Mouse (Mus musculus) embryonic fibroblast, embryonic 13.5 days (primary cell): ENCODE measurements around the gene Slc9a3r2.

Experiments
- CTCF ChIP-seq: IDR thresholded peaks from 2 replicates; pipeline ENCODE4 v1.5.1; 2011; ENCODE audit warnings: mild to moderate bottlenecking, control low read depth, low read length, moderate library complexity, borderline replicate concordance; ENCODE audit not compliant: insufficient read depth
- POLR2A ChIP-seq: IDR thresholded peaks from 2 replicates; pipeline ENCODE4 v1.6.1; 2011; ENCODE audit warnings: low read depth, mild to moderate bottlenecking, control low read depth, low read length, moderate library complexity

- TF ChIP-seq CTCF (no peak), POLR2A (peak; percentile 75)
Observed at GRCm38 (mm10) chr17:24650070-24650616, at the start of gene Slc9a3r2.
